Mouse (Mus musculus) naive thymus-derived CD4-positive, alpha-beta T cell, adult 2 months (primary cell): ENCODE data around the gene Vmn1r6.
"Not testable (repeated sequence)": the region's sequence is repeated elsewhere in the genome, so short reads cannot be mapped to it uniquely, and the experiment has no call there.

Experiments
- DNase-seq: peaks from one replicate; pipeline ENCODE4 v3.0.0-alpha.2; 2011; ENCODE audit warnings: low read depth

The Vmn1r6 gene

DNA sequence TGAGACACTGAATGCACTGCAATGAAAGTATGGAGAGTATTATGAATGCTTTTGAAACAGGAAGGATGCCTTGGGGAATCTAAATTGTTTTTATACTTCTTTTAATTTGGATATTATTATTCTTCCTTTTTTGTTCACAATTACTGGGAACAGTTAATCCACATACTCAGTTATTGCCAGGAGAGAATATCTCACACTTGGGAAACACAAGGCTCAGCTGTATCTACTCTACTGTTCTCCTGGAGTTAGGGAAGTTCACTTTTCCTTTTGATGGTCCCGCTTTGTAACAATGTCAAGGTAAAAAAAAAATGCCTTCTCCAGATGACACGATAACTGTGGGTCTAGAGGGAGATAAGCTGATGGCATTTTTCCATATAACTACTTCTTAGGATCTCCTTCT, at the start of gene Vmn1r6:
TSS of gene Vmn1r6 (plus strand) at position 301 of the 400 bp plus-strand sequence.
- no peak for DNase-seq

DNA sequence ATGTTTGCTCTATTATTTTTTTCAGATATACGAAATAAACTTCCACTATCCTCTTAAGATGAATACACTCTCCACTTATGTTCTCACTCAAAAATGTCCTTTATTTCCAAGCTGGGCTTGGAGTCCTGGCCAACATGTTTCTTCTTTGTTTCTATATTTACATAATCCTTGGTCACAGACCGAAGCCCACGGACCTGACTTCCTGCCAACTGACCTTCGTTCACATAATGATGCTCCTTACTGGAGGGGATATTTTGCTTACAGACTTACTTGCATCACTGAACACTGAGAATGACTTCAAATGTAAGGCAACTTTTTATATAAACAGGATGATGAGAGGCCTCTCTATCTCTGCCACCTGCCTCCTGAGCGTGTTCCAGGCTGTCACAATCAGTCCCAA, 40.6 kb upstream of the Vmn1r6 start:
- no peak for DNase-seq

DNA sequence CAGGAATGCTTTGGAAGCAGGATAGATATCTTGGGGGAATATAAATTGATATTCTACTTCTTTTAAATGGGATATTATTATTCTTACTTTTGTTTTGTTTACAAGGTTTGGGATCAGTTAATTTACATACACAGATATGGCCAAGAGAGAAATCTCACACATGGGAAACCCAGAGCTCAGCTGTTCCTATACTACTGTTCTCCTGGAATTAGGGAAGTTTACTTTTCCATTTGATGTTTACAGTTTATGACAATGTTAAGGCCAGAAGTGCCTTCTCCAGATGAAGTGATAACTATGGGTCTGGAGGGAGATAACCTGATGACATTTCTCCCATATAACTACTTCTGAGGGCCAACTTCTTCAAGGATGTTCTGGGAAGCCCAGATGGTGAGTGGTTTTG, 27.1 kb upstream of the Vmn1r6 start, which contains the start of gene Vmn1r5:
TSS of gene Vmn1r5 (plus strand) at position 301 of the 400 bp plus-strand sequence.
- no peak for DNase-seq

DNA sequence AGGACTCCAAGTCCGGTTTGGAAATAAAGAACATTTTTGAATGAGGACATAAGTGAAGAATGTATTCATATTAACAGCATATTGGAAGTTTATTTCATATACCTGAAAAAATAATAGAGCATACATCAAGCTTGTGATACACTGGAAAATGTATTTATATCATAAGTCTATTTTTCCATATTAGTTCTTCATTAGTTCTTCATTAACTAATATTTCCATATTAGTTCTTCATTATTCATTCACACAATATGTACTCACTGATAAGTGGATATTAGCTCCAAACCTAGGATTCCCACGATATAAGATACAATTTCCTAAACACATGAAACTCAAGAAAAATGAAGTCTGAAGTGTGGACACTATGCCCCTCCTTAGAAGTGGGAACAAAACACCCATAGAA, 28.2 kb downstream of the Vmn1r6 start, which contains the start of gene Vmn1r7:
TSS of gene Vmn1r7 (minus strand) at position 101 of the 400 bp plus-strand sequence.
- not testable (repeated sequence) for DNase-seq

DNA sequence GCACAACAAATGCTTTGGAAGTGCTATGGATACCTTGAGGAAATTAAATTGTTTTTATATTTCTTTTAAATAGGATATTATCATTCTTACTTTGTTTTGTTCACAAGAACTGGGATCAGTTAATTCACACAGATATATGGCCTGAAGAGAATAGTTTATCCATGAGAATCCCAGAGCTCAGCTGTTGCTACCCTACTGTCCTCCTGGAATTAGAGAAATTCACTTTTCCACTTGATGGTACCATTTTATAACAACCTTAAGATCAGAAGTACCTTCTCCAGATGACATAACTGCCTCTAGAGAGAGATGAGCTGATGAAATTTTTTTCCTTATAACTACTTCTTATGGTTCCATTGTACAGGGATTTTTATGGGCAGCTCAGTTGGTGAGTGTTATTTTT, 34.9 kb downstream of the Vmn1r6 start, which contains the start of gene Vmn1r8:
TSS of gene Vmn1r8 (plus strand) at position 301 of the 400 bp plus-strand sequence.
- no peak for DNase-seq

DNA sequence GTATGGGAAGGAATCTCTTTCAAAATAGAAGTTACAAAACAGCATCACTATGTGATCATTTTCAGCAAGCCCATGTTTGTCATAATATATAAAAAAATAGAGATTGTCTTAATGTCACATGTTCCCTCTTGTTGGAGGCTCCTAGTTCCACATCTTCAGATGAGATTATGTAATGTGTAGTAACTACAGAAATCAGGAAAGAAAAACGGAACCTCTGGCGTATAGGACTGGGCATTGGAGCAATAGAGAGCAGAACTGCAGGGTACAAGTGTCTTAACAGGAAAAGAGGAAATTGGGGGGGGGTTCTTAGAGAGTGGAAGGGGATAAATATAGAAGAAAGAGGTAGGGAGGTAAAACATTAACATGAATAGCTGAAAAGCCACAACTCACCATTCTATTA, 37.6 kb downstream of the Vmn1r6 start:
- DNase-seq = no peak
